Mouse (Mus musculus): ENCODE measurements around the gene Osmr. TPM values are rescaled to one million over a fixed set of nuclear protein-coding genes. Genes with fewer than 3 reads are reported as not detected.

Osmr gene
- 1 to 10 TPM; 1.7 to 8.3 (median 3.9) TPM for total RNA-seq (2022)

DNA sequence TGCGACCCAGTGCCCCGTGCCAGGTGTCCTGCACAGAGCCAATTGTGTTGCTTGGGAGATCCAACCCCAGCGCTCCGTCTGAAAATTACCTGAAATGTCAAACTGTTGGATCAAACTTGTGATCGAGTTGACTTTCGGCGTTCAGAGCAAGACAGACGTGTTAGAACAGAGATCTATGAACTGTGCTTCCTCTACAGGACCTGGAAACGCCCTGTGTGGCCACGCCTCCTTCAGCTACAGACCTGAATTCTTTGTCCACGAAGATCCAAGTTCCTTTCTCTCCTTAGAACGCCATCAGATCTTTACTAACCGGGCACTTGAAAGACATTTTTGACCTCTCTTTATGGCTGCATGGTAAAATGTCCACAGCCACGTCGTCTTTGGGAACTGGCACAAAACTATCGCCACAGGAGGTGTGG, at the start of gene Osmr:
Gene Osmr (minus strand): TSS at position 369 of the 419 bp plus-strand sequence.
- no peak for DNase-seq (ENCODE audit: low spot score in 2 of 2)

DNA sequence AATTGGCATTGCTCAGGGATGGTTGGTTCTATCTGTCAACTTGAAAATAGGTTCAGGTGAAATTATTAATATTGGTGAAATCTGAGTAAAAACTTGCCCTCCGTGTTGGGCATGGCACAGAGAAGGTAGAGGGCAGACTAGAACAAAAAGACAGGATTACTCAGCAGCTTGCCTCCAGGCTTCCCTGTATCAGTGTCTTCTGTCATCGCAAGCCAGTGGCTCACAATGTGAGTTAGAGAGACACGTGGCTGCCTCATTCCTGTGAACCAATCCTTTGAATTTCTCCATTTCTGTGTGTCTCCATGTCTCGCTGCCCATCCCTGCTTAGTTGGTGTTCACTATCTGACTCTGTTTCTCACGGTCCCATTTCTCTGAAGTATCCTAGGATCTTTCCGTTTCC, 44.6 kb upstream of the Osmr start:
- no peak for DNase-seq (ENCODE audit: low spot score in 2 of 2)

DNA sequence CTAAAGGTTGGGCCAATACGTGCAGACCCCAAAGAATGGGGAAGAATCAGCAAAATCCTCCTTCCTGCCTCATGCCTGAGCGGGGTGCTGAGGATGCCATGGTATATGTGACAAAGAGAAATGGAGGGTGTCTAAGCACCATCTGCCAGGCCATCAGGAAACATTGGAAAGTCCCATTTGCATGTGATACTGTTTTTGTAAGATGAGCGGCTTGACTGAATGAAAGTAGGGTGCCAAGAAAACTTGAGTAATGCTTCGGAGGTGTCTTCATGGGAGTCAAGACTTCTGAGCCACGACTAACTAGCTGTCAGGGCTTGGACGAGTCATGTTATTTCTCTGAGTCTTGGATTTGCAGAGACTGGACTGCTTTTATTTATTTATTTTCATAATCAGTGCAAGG, 39.4 kb upstream of the Osmr start:
- no peak for DNase-seq (ENCODE audit: low spot score in 2 of 2)

DNA sequence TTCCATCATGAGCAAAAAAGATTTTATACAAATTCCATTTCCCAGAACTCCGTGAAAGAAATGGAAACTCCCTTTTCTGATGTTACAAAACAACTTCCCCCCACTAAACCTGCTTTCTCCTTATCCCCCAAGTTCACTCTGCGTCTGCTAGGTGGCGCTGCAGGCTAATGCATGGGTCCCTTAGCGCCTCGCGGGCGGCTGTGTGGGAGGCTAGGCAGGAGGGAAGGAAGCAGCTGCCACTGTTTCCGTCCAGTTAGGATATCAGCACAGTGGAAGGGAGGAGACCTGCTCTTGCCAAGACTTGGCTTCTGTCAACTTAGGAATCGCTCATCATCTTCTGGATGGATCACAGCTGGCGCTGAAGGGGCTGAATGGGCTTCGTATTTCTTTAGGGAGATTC, 34.9 kb upstream of the Osmr start:
- peak; percentile 60 to 88 for DNase-seq (ENCODE audit: low spot score in 2 of 2)

DNA sequence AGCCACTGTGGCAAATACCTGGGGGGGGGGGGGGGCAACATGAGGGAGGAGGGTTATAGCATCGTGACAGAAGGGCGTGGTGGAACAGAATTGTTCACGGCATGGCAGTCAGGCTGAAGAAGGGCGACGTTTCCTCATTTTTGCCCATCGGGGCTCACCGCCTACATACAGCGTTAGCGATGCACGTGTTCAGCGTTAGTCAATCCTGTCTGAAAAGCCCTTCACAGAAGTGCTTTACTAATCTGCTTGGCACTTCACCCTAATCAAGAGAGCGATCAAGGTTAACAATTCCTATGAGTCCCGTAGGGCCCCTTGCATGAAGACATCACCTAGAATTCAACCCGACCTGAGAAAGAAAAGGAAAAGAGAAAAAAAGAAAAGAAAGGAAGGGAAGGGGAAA, 34.3 kb upstream of the Osmr start:
- no peak for DNase-seq (ENCODE audit: low spot score in 2 of 2)

DNA sequence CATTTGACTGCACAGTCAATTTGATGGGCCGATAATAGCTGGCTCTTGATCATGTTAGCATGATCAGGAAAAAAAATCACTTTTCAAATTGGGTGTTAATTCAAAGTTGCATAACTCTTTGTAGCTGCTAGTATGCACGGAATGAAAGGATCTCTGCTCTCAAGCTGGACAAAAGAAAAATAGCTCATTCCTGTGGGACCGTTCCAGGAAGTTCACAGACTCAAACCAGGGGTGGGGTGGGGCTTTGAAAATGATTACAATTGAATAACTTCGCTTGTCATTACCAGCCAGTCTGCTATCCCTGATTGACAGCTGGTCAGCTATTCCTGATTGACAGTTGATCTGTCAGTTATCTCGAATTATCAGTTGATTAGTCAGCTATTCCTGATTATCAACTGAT, 33.8 kb upstream of the Osmr start:
- DNase-seq (ENCODE audit: low spot score in 2 of 2) = no peak

DNA sequence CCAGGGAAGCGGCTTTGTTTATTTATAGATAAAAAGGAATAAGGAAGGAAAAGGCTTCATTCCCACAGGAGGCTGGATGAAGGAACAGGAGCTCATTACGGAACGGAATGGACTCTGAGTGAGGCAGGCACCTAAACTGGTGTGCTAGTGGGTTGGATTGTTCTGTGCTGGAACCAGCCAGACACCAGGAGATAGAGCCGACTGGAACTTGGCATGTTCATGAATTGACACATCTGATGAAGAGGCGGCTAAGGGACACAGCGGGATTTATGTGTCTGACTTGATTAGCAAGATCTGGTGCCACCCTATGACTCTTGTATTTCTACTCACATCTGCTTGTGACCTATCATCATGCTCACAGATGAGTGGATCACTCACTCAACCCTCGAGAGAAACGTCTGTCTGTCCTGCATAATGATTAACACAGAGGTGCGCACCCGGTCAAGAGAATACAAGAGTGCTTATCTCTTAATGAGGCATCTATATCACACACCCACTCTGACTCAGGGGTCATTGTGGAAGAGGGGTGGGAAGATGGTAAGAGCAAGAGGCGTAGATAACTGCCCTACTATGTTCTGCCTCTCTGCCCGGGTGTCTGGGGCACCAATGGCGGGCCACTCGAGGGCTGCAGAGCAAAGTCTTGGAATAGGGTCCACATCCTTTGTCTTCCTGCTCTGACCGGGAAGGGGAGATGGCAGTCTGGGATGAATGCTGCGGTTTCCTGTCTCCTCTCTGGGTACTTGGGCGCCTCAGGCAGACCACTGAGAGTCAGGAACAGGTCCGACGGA, 31.7 kb upstream of the Osmr start:
- DNase-seq (ENCODE audit: low spot score in 2 of 2) = no peak

DNA sequence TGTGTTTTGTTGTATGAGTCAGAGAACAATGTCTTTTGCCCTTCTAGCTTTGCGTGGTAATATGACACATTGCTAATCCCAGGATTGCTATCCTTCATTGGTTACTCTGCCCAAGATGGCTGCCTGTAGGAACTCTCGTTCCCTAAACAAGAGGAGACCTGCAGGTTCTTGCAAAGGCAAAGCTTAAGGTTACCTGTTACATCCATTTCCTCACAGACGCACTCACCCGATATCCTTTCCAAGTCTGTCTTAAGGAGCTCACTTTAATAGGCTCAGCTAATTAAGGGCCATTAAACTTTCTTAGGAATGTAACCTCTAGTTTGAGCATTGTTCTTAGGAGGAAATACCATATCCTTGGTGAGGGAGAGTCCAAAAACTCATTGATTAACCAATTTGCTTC, 31.0 kb upstream of the Osmr start:
- DNase-seq (ENCODE audit: low spot score in 2 of 2) = no peak

DNA sequence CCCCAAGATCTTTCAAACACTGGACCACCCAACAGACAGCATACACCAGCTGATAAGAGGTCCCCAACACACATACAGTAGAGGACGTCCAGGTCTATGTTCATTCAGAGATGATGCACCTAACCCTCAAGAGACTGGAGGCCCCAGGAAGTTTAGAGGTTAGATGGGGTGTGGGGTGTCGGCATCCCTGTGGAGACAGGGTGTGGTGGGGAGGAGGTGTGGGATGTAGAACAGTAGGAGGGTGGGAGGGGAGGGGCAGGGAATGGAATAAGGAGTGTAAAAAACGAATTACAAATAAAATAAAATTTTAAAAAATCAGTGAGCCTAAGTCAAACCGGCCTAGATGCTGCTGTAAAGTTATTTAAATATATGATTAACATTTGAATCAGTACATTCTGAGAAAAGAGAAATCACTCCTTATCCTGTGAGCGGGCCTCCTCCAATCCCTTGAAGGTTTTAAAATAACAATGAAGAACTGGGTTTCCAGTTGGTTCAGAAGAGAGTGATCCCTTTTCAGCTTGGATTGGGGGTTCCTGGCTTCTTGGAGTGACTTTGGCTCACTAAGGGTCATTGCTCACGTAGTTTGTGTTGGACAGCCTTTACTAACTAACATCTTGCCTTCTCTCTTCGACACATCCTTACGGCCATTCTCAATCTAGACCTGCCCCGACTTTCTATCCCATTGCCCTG, 28.7 kb upstream of the Osmr start:
- no peak for DNase-seq (ENCODE audit: low spot score in 2 of 2)

DNA sequence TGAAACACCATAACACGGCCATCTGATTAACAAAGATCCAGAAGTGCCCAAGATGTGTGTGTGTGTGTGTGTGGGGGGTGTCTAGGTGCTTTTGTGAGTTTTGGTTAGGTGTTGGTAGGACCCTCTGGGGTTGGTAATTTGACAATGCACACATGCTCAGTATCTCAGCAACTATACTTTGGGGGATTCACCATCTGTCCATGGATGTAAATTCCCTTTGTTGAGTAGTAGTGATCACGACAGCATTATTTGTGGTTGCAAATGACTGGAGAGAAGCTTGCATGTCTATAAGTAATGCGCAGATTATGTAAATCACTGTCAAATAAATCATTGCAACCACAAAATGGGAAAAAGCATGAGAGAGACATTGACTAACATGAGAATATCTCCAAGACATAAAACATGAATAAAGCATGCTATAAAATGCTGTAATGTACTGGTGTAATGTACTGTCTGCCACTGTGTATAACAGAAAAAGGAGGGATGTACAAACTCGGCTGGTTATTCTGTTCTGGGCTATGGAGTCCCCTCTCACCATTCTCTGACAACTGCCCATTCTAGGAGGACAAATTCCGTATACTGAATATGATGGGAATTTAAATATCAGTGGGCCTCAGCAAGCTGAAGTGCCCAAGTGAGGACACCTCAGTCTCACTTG, 27.3 kb upstream of the Osmr start:
- DNase-seq (ENCODE audit: low spot score in 2 of 2) = no peak

DNA sequence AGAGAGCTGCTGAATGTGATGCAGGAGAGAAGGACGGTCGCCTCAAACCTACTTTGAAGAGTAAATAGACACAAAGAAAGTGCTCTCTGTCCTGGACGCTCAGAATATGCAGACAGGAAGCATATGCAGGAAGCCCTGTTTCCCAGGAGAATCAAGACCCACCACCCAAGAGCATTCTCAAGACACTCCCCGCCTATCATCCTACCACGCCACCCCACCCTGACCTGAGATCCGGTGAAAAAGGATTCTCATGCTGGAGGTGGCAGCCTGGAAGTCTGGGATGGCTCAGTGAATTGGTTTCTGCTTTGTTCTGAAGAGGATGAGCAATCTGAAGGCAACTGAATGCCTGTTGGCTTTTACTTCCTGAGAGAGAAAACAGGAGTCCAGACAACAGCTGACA, 26.5 kb upstream of the Osmr start:
- DNase-seq (ENCODE audit: low spot score in 2 of 2) = no peak

DNA sequence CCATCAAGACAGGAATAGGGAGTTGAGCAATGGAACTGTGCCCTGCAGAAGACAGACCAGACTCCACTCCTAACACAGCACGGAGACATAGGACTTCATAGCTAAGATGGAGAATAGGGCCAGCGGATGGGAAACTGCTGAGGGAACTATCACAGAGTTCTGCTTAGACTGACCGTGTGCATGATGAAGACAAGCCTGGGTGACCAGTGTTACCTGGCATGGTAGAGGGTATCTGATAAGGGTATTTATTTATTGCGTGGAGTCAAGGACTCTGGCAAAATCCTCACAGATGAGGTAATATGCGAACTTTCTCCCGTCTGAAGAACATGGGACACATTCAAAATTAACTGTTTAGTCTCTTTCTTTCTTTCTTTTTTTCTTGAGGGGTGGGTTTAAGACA, 9.5 kb upstream of the Osmr start:
- no peak for DNase-seq (ENCODE audit: low spot score in 2 of 2)

DNA sequence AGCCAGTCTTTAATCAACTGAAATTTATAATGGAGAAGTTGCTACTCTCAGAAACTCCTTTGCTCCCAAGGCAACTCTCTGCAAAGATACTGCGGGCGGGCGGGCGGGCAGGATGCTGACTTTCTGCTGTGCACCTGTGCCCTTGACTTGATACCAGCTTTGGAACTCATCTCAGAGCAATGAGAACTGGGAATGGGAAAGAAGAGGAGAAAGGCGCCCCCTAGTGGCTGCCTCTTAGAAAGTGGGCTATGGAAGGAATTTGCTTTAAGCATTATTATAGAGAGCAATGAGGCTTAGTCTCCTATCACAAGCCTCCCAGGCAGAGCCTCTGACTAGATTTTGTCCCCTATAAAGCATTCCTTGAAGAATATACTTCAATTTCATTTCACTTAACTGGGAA, 9.0 kb upstream of the Osmr start:
- DNase-seq (ENCODE audit: low spot score in 2 of 2) = no peak

DNA sequence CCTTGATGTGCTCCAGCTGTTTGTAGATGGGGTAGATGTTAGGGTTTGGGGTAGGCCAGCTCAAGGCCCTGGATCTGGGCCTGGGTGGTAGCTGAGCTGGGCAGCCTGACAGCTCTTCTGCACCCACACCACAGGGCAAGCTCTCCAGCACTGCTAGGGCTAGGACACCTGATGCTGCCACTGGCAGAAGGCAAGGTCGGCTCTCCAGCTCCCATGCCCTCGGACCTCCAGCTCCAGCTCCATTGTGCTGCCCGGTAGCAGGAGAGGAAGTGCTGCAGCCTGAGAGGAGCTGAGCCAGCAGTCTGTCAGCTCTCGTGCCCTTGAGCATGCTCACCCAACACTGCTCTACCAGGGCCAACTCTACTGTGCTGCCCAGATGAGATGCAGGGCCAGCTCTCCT, 8.3 kb upstream of the Osmr start:
- no peak for DNase-seq (ENCODE audit: low spot score in 2 of 2)

DNA sequence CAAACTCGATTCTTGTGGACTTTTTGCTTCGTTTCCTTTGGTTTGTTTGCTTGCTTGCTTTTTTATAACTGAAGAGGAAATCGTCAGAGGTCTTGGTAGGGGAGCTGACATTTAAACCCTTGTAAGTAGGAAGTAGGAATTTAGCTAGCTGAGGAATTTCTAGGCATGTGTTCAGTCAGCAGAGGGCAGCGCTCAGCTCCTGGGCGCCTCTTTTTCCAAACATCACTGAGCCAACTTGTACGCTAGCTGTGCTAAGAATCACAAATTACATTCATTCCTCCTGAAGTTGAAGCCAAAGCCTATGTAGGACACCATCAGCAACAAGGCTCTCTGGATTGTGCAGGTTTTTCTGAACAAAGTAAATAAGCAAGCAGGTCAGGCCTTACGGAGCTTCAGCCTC, 7.4 kb upstream of the Osmr start:
- no peak for DNase-seq (ENCODE audit: low spot score in 2 of 2)

DNA sequence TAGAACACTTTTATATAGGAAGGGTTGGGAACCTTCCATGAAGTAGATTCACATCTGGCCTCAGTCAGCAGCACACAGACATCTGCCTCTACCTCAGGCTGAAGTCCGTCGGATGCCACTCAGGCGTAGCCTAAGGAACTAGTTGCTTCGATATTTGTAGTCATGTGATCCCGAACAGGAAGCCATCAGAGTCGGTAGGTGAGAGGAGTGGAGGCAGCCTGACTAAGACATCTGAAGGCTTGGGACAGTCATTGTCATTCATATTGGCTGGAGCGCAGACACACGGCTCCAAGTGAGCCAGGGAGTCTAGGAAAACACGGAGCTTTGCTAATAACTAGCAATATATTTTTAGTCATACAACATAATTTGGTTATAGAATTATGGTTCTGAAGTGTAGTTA, 6.4 kb upstream of the Osmr start:
- DNase-seq (ENCODE audit: low spot score in 2 of 2) = no peak

DNA sequence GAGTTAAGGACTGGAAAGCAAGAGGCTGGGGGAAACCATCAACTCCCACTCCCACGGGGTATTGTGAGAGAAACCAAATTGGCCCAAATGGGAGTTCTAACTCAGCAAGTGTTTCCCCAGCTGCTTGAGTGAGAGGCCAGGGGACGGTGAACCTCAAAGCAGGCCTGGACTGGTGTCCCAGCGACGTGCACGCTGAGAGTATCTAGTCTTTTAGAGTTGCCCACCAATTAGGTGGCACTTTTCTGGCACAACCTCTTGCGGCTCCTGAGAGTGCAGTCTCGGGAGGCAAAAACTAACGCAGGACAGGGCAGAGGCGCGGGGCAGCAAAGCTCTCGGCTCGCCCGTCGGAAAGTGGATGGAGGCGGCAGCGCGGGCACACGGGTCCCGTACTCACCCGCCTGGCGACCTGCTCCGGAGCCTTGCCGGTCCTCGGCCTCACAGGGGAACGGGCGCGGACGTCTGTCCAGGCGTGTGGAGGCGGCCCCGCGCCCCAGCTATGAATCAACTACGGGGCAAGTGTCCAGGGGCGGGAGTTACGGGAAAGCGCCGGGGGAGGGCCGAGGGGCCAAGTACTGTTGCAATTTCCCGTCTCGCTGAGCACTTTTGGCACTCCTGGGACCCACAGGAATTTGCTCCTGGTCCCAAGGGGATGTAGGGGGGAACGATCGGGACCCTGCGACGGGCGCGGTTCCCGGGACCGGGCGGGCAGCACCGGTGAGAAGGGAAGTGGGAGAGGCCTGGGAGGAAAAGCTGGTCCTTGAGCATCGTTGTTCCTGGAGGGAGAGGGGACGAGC, 765 bp downstream of the Osmr start:
- no peak for DNase-seq (ENCODE audit: low spot score in 2 of 2)

DNA sequence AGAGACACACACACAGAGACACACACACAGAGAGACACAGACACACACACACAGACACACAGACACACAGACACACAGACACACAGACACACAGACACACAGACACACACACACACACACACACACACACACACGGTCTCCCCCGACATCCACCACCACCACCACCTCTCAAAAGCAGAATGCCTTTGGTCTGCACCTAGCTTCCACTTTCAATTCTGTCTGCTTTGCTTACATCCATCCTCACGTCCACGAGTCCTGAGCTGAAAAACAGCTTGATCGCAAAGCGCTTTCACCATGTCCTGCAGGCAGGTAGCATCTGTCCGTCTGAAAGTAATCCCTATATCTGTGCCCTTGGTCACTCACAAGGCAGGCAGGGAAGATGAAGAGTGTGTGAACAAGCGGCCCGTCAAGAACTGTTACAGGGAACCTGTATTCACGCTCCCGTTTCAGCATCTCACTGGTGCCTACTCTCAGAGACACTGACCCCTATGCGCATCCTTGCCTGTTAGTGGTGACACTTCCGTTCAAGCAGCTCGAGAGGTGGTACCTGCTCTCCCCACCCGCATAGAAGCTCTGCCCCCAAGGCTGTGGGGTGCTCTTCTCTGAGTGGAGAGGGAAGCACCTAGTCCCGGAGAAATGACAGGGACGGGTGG, 1.5 kb downstream of the Osmr start:
- no peak for DNase-seq (ENCODE audit: low spot score in 2 of 2)

DNA sequence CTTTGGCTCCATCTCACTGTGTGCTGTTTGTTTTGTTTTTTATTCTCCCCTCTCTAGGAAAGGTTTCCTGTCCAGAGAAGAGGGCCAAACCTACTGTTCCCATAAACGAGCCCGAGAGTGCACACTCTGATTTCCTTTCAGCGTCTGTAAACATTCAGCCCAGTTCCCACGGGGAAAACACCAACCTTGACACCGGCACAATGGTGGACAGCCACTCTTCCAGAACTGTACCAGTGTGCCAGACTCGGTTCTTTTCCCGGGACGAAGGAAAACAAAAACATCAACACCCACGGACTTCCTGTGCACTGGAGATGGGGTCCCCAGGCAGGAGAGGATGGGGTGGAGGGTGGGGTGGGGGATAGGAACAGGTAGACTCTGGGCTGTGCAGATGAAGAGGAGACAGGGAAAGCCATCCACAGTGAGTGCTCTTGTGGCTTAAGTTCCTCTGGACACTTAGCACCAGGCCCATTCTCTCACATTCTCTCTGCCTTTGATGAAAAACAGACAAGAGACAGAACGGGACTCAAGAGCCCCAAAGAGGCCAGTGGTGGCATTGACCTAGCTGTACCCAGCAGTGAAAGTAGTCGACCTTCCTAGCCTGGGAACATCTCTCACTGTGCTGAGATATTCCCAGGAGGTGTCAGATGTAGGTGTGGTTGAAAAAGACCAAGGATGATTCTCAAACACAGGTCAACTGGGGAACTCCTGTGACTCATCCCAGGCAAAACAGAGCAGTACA, 3.0 kb downstream of the Osmr start:
- DNase-seq (ENCODE audit: low spot score in 2 of 2) = no peak

DNA sequence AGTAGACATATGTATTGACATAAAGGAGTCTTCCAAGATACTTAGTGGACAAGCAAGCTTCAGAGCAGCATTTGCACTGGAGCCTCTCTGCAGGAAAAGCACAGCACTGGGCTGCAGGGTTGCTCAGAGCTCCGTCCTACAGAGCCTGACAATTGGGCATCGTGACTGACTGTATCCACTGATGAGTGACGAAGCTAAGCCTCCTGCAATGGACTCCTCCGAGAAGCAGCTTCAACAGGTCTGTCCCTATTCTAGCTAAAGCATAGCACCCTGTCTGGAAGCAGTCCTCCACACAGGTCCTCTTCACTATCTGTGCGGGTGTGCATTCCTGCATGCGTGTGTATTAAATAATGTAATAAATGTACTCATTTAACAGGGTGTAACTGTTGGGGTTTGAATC, 7.9 kb downstream of the Osmr start:
- no peak for DNase-seq (ENCODE audit: low spot score in 2 of 2)

DNA sequence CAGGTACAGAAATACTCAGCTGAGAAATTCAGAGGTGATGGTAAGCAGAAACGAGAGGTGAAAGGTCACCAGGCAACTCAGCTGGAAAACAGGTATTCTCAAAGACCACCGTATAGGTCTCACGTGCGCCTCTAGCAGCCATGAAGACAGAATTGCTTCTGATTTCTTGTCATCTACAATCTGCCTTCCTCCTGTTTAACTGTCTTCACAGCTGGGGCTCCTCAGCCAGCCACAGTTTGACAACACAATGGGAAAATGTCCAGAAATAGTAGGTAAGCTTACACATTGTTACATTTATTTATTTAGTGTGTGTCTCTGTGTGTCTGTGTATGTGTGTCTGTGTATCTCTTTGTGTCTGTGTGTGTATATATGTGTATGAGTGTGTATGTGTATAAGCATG, 12.6 kb downstream of the Osmr start:
- no peak for DNase-seq (ENCODE audit: low spot score in 2 of 2)

Data from left cerebral cortex, adult 8-10 months (tissue).